Mouse (Mus musculus): ENCODE results near the gene Pds5b. TPM values are rescaled to one million over a fixed set of nuclear protein-coding genes. Genes with fewer than 3 reads are reported as not detected.
"Not testable (repeated sequence)": the region's sequence is repeated elsewhere in the genome, so short reads cannot be mapped to it uniquely, and the experiment has no call there.

Gene Pds5b
- polyA plus RNA-seq, 1 experiment = 4.7 TPM

DNA sequence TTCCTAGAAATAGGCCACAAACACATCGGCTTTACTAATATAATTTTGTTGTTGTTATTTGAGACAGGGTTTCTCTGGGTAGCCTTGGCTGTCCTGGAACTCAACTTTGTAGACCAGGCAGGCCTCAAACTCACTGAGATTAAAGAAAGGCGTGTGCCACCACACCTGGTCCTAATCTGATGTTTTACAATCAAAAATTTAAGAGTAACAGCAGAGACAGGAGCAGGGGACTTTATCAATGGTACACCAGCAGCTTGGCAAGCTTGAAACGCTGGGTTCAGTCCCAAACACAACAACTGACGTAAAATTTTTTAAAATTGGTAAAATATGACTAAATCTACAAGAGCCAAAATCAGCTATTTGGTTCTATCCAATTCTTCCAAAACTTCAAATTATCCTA lies 28.6 kb upstream of the Pds5b start:
- no peak for TF ChIP-seq REST (IDR thresholded peaks at IDR 0.05; ENCODE audit: insufficient read depth, insufficient read length)
- no peak for TF ChIP-seq POLR2AphosphoS2 (IDR thresholded peaks at IDR 0.05; ENCODE audit: insufficient read length, low read depth)
- no peak for TF ChIP-seq E2F4 (IDR thresholded peaks at IDR 0.05; ENCODE audit: insufficient read depth)
- TF ChIP-seq CEBPB (IDR thresholded peaks at IDR 0.05; ENCODE audit: insufficient read depth, poor library complexity, severe bottlenecking) = no peak
- TF ChIP-seq MYOD1 (IDR thresholded peaks at IDR 0.05; ENCODE audit: control insufficient read depth in 1 of 3, insufficient read length in 2 of 3, low read depth in 2 of 3) = no peak
- no peak for TF ChIP-seq MYOG (IDR thresholded peaks at IDR 0.05; ENCODE audit: control insufficient read depth in 1 of 3, insufficient read depth in 1 of 3, insufficient read length in 2 of 3, low read depth in 2 of 3)
- no peak for TF ChIP-seq SRF (IDR thresholded peaks at IDR 0.05; ENCODE audit: control insufficient read depth, insufficient read length, low read depth)
- TF ChIP-seq USF1 (IDR thresholded peaks at IDR 0.05; ENCODE audit: low read depth) = no peak
- Histone ChIP-seq H3K4me3 (no peak overlapping the region), H3K4me2 (ENCODE audit: low read depth) (no peak overlapping the region), H3K27me3 (ENCODE audit: control insufficient read depth, insufficient read depth, insufficient read length) (no peaks in the 10 kb centered on the region), H3K36me3 (ENCODE audit: control insufficient read depth, insufficient read depth) (peaks cover 48% of the 10 kb centered on the region), H3ac (ENCODE audit: control insufficient read depth, insufficient read length) (no peak overlapping the region), H3K79me2 (ENCODE audit: control insufficient read depth, insufficient read depth) (peaks cover 8% of the 10 kb centered on the region)

DNA sequence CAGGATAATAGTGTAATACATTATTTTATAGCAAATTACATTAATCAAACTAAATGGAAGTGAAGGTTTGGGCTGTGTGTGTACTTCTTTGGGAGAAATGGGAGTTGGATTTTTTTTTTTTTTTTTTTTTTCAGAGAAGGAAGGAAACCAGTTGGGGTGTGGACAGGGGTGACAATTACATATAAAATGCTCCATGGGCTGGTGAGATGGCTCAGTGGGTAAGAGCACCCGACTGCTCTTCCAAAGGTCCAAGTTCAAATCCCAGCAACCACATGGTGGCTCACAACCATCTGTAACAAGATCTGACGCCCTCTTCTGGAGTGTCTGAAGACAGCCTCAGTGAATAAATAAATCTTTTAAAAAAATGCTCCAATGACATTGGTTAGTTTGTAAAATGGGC lies 21.0 kb upstream of the Pds5b start:
- Histone ChIP-seq H3K79me2 (ENCODE audit: control insufficient read depth, insufficient read depth) (peaks cover 78% of the 10 kb centered on the region), H3K36me3 (ENCODE audit: control insufficient read depth, insufficient read depth) (peaks cover 34% of the 10 kb centered on the region), H3K4me2 (ENCODE audit: low read depth) (no peak overlapping the region), H3ac (ENCODE audit: control insufficient read depth, insufficient read length) (no peak overlapping the region), H3K27me3 (ENCODE audit: control insufficient read depth, insufficient read depth, insufficient read length) (no peaks in the 10 kb centered on the region), H3K4me3 (no peak overlapping the region)
- TF ChIP-seq CEBPB (IDR thresholded peaks at IDR 0.05; ENCODE audit: insufficient read depth, poor library complexity, severe bottlenecking) (no peak), MAX (IDR thresholded peaks at IDR 0.05; ENCODE audit: low read depth) (no peak), POLR2A (IDR thresholded peaks at IDR 0.05; ENCODE audit: insufficient read length, low read depth) (no peak), TCF12 (IDR thresholded peaks at IDR 0.05; ENCODE audit: insufficient read depth, poor library complexity, severe bottlenecking) (no peak), TCF3 (IDR thresholded peaks at IDR 0.05; ENCODE audit: insufficient read length, low read depth) (no peak), REST (IDR thresholded peaks at IDR 0.05; ENCODE audit: insufficient read depth, insufficient read length) (no peak), E2F4 (IDR thresholded peaks at IDR 0.05; ENCODE audit: insufficient read depth) (no peak)

DNA sequence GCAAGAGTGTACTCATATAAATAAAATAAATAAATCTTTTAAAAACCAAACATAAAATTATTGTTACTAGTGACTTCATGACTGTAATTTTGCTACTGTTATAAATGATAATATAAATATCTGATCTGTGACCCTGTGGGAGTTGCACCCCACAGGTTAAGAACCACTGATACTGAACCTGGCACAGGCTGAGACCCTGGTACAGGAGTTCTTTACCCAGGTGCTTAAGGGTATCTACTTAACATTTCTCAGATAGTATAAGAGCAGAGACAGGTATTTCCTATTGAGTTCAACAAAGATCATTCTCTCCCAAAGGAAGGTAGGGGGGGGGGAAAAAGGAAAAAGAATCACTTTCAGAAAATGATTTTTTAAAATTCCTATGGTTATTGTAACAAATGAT lies 19.0 kb upstream of the Pds5b start:
- peaks cover 20% of the 10 kb centered on the region for H3K36me3 ChIP-seq (ENCODE audit: control insufficient read depth, insufficient read depth)

GRCm38 (mm10) chr5:150659425-150659824 lies 14.1 kb upstream of the Pds5b start:
- H3ac ChIP-seq (ENCODE audit: control insufficient read depth, insufficient read length); H3K27me3 ChIP-seq (ENCODE audit: control insufficient read depth, insufficient read depth, insufficient read length); H3K4me3 ChIP-seq; H3K4me2 ChIP-seq (ENCODE audit: low read depth): not testable (repeated sequence)
- H3K79me2 ChIP-seq (ENCODE audit: control insufficient read depth, insufficient read depth) = peaks cover 99% of the 10 kb centered on the region
- peaks cover 23% of the 10 kb centered on the region for H3K36me3 ChIP-seq (ENCODE audit: control insufficient read depth, insufficient read depth)

More for the DNA sequence above, 19.0 kb upstream of the Pds5b start:
- Histone ChIP-seq H3ac (ENCODE audit: control insufficient read depth, insufficient read length) (no peak overlapping the region), H3K79me2 (ENCODE audit: control insufficient read depth, insufficient read depth) (peaks cover 97% of the 10 kb centered on the region), H3K27me3 (ENCODE audit: control insufficient read depth, insufficient read depth, insufficient read length) (no peaks in the 10 kb centered on the region), H3K4me2 (ENCODE audit: low read depth) (no peak overlapping the region), H3K4me3 (no peak overlapping the region)
- TF ChIP-seq USF1 (IDR thresholded peaks at IDR 0.05; ENCODE audit: low read depth) (no peak), CEBPB (IDR thresholded peaks at IDR 0.05; ENCODE audit: insufficient read depth, poor library complexity, severe bottlenecking) (no peak), MAX (IDR thresholded peaks at IDR 0.05; ENCODE audit: low read depth) (no peak), SRF (IDR thresholded peaks at IDR 0.05; ENCODE audit: control insufficient read depth, insufficient read length, low read depth) (no peak), TCF12 (IDR thresholded peaks at IDR 0.05; ENCODE audit: insufficient read depth, poor library complexity, severe bottlenecking) (no peak), POLR2AphosphoS2 (IDR thresholded peaks at IDR 0.05; ENCODE audit: insufficient read length, low read depth) (no peak), MYOG (IDR thresholded peaks at IDR 0.05; ENCODE audit: control insufficient read depth in 1 of 3, insufficient read depth in 1 of 3, insufficient read length in 2 of 3, low read depth in 2 of 3) (no peak), MYOD1 (IDR thresholded peaks at IDR 0.05; ENCODE audit: control insufficient read depth in 1 of 3, insufficient read length in 2 of 3, low read depth in 2 of 3) (no peak), TCF3 (IDR thresholded peaks at IDR 0.05; ENCODE audit: insufficient read length, low read depth) (no peak), POLR2A (IDR thresholded peaks at IDR 0.05; ENCODE audit: insufficient read length, low read depth) (no peak)

DNA sequence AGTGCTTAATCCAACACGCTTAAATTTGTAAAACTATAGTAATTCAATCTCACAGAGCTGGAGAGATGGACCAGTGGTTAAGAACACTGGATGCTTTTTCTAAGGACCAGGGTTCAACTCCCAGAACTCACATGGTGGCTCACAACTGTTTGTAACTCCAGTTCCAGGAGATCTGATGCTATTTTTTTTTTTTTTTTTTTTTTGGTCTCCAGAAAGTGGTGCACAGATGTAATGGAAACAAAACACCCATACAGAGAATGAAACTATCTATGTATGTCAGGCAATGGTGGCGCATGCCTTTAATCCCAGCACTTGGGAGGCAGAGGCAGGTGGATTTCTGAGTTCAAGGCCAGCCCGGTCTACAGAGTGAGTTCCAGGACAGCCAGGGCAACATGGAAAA lies 13.2 kb upstream of the Pds5b start:
- H3K4me3 ChIP-seq; H3K27me3 ChIP-seq (ENCODE audit: control insufficient read depth, insufficient read depth, insufficient read length); H3ac ChIP-seq (ENCODE audit: control insufficient read depth, insufficient read length); H3K4me2 ChIP-seq (ENCODE audit: low read depth): not testable (repeated sequence)
- H3K36me3 ChIP-seq (ENCODE audit: control insufficient read depth, insufficient read depth) = peaks cover 23% of the 10 kb centered on the region
- H3K79me2 ChIP-seq (ENCODE audit: control insufficient read depth, insufficient read depth) = peaks cover 97% of the 10 kb centered on the region

DNA sequence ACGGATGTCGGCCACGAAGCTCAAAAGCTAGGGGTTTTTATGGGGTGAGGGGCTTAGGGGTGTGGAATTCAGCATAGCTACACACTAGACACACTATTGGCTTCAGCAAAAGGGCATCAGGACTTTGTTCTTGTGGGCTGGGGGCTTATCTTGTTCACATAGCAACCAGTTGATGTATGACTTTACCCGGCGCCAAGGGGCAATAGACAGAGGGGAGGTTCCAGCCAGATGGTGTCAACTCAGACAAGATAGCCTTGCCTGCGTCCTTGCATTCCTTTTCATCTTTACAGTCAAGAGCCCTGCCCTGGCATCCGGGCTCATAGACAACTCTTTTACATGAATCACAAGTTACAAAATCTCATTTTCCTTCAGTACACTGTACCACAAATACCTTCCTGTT lies 9.6 kb upstream of the Pds5b start:
- Histone ChIP-seq H3K4me3 (peak overlapping the region; percentile 93), H3K4me2 (ENCODE audit: low read depth) (peak overlapping the region; percentile 88), H3K79me2 (ENCODE audit: control insufficient read depth, insufficient read depth) (peaks cover 60% of the 10 kb centered on the region), H3K36me3 (ENCODE audit: control insufficient read depth, insufficient read depth) (peaks cover 23% of the 10 kb centered on the region)
- not testable (repeated sequence) for H3K27me3 ChIP-seq (ENCODE audit: control insufficient read depth, insufficient read depth, insufficient read length); H3ac ChIP-seq (ENCODE audit: control insufficient read depth, insufficient read length)
